Mouse (Mus musculus) hindbrain, embryonic 16.5 days (tissue): ENCODE measurements around the gene Pmepa1. TPM values are rescaled to one million over a fixed set of nuclear protein-coding genes. Genes with fewer than 3 reads are reported as not detected.

Experiments
- ATAC-seq: fragments of 200-750 bp; cut with Nextera tagmentation; 2 replicates; pipeline ENCODE4 v1.8.0; 2017; ENCODE audit warnings: moderate TSS enrichment, moderate library complexity
- H3K27ac ChIP-seq: fragments of 300-500 bp; sonication (generic); 2 replicates; pipeline ENCODE4 v1.5.1; 2014; ENCODE audit warnings: low read depth, mild to moderate bottlenecking, control low read depth, low read length, moderate library complexity
- H3K27me3 ChIP-seq: fragments of 300-500 bp; sonication (generic); replicated peaks from 2 replicates; pipeline ENCODE4 v1.6.1; 2014; ENCODE audit warnings: low read length; ENCODE audit not compliant: control insufficient read depth, insufficient read depth
- H3K36me3 ChIP-seq: fragments of 300-500 bp; sonication (generic); 2 replicates; pipeline ENCODE4 v1.6.1; 2014; ENCODE audit warnings: mild to moderate bottlenecking, low read length, moderate library complexity, mixed read lengths; ENCODE audit not compliant: control insufficient read depth, insufficient read depth
- H3K4me1 ChIP-seq: fragments of 300-500 bp; sonication (generic); 2 replicates; pipeline ENCODE4 v1.6.1; 2014; ENCODE audit warnings: low read depth, low read length; ENCODE audit not compliant: control insufficient read depth, insufficient read depth
- H3K4me2 ChIP-seq: fragments of 300-500 bp; sonication (generic); 2 replicates; pipeline ENCODE4 v1.6.1; 2014; ENCODE audit warnings: mild to moderate bottlenecking, low read length, control low read depth, moderate library complexity
- H3K4me3 ChIP-seq: fragments of 300-500 bp; sonication (generic); 2 replicates; pipeline ENCODE4 v1.5.1; 2014; ENCODE audit warnings: mild to moderate bottlenecking, low read length, control low read depth, moderate library complexity
- H3K9ac ChIP-seq: fragments of 300-500 bp; sonication (generic); 2 replicates; pipeline ENCODE4 v1.6.1; 2014; ENCODE audit warnings: low read depth, mild to moderate bottlenecking, control low read depth, low read length, moderate library complexity
- H3K9me3 ChIP-seq: fragments of 300-500 bp; sonication (generic); 2 replicates; pipeline ENCODE4 v1.6.1; 2014; ENCODE audit warnings: mild to moderate bottlenecking, low read length, moderate library complexity; ENCODE audit not compliant: control insufficient read depth
- WGBS: fragments of 180-500 bp; shearing (Covaris S2); extraction: QIAGEN DNeasy Blood & Tissue Kit; methylation state at CpG from one replicate; pipeline ENCODE4 v1.1.7; 2014; 5-methylcytosine and 5-hydroxymethylcytosine counted together
- polyA plus RNA-seq: library from polyadenylated mRNA; unstranded; fragments of >200 nt; fragmentation: Nextera tagmentation; extraction: Ambion mirVana; gene quantifications from 2 replicates; pipeline ENCODE4 v1.2.1, GENCODE M21; 2015

Gene Pmepa1
- polyA plus RNA-seq, 1 experiment from 2014 or later: 3.2 TPM

GRCm38 (mm10) chr2:173186047-173186943, 90.0 kb downstream of the Pmepa1 start:
- no peaks in the 10 kb centered on the region for H3K36me3 ChIP-seq
- 0 out of 2 replicates have a peak, but pooled peaks cover 2% of the 10 kb centered on the region for H3K27me3 ChIP-seq
- ATAC-seq: peak; percentile 83
- no peak overlapping the region for H3K4me2 ChIP-seq
- H3K9me3 ChIP-seq: no peaks in the 10 kb centered on the region
- no peak overlapping the region for H3K4me3 ChIP-seq
- no peaks in the 10 kb centered on the region for H3K4me1 ChIP-seq
- H3K27ac ChIP-seq: no peak overlapping the region
- H3K9ac ChIP-seq: no peak overlapping the region
- WGBS: 34% methylated on average over 26 of the region's 26 CpGs

- Histone ChIP-seq H3K9ac (no peak overlapping the region), H3K9me3 (no peaks in the 10 kb centered on the region), H3K4me1 (no peaks in the 10 kb centered on the region), H3K27me3 (0 out of 2 replicates have a peak, but pooled peaks cover 2% of the 10 kb centered on the region), H3K4me2 (no peak overlapping the region), H3K36me3 (no peaks in the 10 kb centered on the region), H3K27ac (no peak overlapping the region), H3K4me3 (no peak overlapping the region)
- 74% methylated on average over 6 of the region's 6 CpGs for WGBS
- ATAC-seq: no peak
These were observed 91.1 kb downstream of the Pmepa1 start for GRCm38 (mm10) chr2:173185282-173185681.

- Histone ChIP-seq H3K4me2 (no peak overlapping the region), H3K36me3 (no peaks in the 10 kb centered on the region), H3K9ac (no peak overlapping the region), H3K4me3 (no peak overlapping the region), H3K27me3 (0 out of 2 replicates have a peak, but pooled peaks cover 2% of the 10 kb centered on the region), H3K9me3 (no peaks in the 10 kb centered on the region), H3K4me1 (no peaks in the 10 kb centered on the region), H3K27ac (no peak overlapping the region)
- ATAC-seq: no peak
- WGBS: 59% methylated on average over 10 of the region's 11 CpGs
These were observed 91.8 kb downstream of the Pmepa1 start for GRCm38 (mm10) chr2:173184475-173185080.

- no peak overlapping the region for H3K27ac ChIP-seq
- no peak overlapping the region for H3K4me2 ChIP-seq
- no peak overlapping the region for H3K4me3 ChIP-seq
- H3K9me3 ChIP-seq: no peaks in the 10 kb centered on the region
- no peaks in the 10 kb centered on the region for H3K4me1 ChIP-seq
- no peak overlapping the region for H3K9ac ChIP-seq
- peak; percentile 34; the same call in 1 of the 2 replicates for ATAC-seq
- 0 out of 2 replicates have a peak, but pooled peaks cover 2% of the 10 kb centered on the region for H3K27me3 ChIP-seq
- WGBS: 14% methylated on average over 8 of the region's 8 CpGs
- H3K36me3 ChIP-seq: no peaks in the 10 kb centered on the region
These were observed 92.4 kb downstream of the Pmepa1 start for GRCm38 (mm10) chr2:173183836-173184460.

GRCm38 (mm10) chr2:173183311-173183710, 93.0 kb downstream of the Pmepa1 start:
- no peak overlapping the region for H3K4me3 ChIP-seq
- no peaks in the 10 kb centered on the region for H3K9me3 ChIP-seq
- no peak overlapping the region for H3K9ac ChIP-seq
- ATAC-seq: no peak
- 0 out of 2 replicates have a peak, but pooled peaks cover 2% of the 10 kb centered on the region for H3K27me3 ChIP-seq
- H3K36me3 ChIP-seq: no peaks in the 10 kb centered on the region
- no peak overlapping the region for H3K4me2 ChIP-seq
- WGBS: 88% methylated on average over 10 of the region's 10 CpGs
- no peak overlapping the region for H3K27ac ChIP-seq
- no peaks in the 10 kb centered on the region for H3K4me1 ChIP-seq

- H3K27me3 ChIP-seq: 0 out of 2 replicates have a peak, but pooled peaks cover 2% of the 10 kb centered on the region
- no peak overlapping the region for H3K9ac ChIP-seq
- no peaks in the 10 kb centered on the region for H3K4me1 ChIP-seq
- no peak overlapping the region for H3K4me3 ChIP-seq
- 84% methylated on average over 7 of the region's 7 CpGs for WGBS
- H3K27ac ChIP-seq: no peak overlapping the region
- no peak for ATAC-seq
- H3K36me3 ChIP-seq: no peaks in the 10 kb centered on the region
- no peaks in the 10 kb centered on the region for H3K9me3 ChIP-seq
- no peak overlapping the region for H3K4me2 ChIP-seq
These were observed 93.5 kb downstream of the Pmepa1 start for GRCm38 (mm10) chr2:173182796-173183195.

- H3K27ac ChIP-seq: no peak overlapping the region
- no peak for ATAC-seq
- no peak overlapping the region for H3K4me3 ChIP-seq
- H3K36me3 ChIP-seq: no peaks in the 10 kb centered on the region
- H3K27me3 ChIP-seq: 0 out of 2 replicates have a peak, but pooled peaks cover 2% of the 10 kb centered on the region
- no peaks in the 10 kb centered on the region for H3K4me1 ChIP-seq
- H3K9ac ChIP-seq: no peak overlapping the region
- H3K9me3 ChIP-seq: no peaks in the 10 kb centered on the region
- no peak overlapping the region for H3K4me2 ChIP-seq
- WGBS: 94% methylated on average over 7 of the region's 7 CpGs
These were observed 94.4 kb downstream of the Pmepa1 start for GRCm38 (mm10) chr2:173181901-173182300.

- Histone ChIP-seq H3K36me3 (no peaks in the 10 kb centered on the region), H3K4me2 (no peak overlapping the region), H3K9ac (no peak overlapping the region), H3K27ac (no peak overlapping the region), H3K9me3 (no peaks in the 10 kb centered on the region), H3K4me1 (no peaks in the 10 kb centered on the region), H3K27me3 (0 out of 2 replicates have a peak, but pooled peaks cover 2% of the 10 kb centered on the region), H3K4me3 (no peak overlapping the region)
- WGBS: 65% methylated on average over 4 of the region's 5 CpGs
- ATAC-seq: no peak
These were observed 94.8 kb downstream of the Pmepa1 start for GRCm38 (mm10) chr2:173181486-173181885.
